Mouse (Mus musculus): ENCODE results near the gene Meox1. TPM values are rescaled to one million over a fixed set of nuclear protein-coding genes. Genes with fewer than 3 reads are reported as not detected.

Gene Meox1
- total RNA-seq, 2 experiments from 2014 or later = 2.9 to 3.6 TPM

- no peak for DNase-seq (ENCODE audit: low spot score in 2 of 2)
Observed at GRCm38 (mm10) chr11:101898328-101898727, 4.2 kb upstream of the Meox1 start.

- DNase-seq (ENCODE audit: low spot score in 2 of 2) = no peak
Observed at GRCm38 (mm10) chr11:101896546-101897361, 2.6 kb upstream of the Meox1 start.

- DNase-seq (ENCODE audit: low spot score in 2 of 2) = no peak
Observed at GRCm38 (mm10) chr11:101893560-101893959, 614 bp downstream of the Meox1 start.

DNA sequence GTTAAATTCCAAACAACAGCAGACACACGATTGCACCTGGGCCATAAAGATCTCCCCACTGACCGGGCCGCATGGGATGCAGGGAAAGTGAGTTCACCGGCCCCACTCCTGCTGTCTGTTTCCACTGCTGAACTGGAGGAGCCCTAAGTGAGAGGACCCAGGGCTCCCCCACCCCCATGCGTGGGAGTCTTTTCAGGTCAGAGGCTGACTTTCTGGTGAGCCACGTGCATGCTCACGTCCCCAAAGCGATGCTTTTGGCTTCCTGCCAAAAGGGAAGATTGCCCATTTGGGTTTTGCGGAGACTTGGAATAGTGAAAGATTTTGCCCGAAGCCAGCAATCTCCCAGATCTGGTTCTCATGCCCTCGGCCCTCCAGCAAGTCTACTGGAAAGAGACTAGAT is 2.7 kb downstream of the Meox1 start:
- DNase-seq (ENCODE audit: low spot score in 2 of 2) = no peak

GRCm38 (mm10) chr11:101889781-101890180 is 4.4 kb downstream of the Meox1 start:
- DNase-seq (ENCODE audit: low spot score in 2 of 2) = no peak

GRCm38 (mm10) chr11:101888820-101889219 is 5.4 kb downstream of the Meox1 start:
- no peak for DNase-seq (ENCODE audit: low spot score in 2 of 2)

DNA sequence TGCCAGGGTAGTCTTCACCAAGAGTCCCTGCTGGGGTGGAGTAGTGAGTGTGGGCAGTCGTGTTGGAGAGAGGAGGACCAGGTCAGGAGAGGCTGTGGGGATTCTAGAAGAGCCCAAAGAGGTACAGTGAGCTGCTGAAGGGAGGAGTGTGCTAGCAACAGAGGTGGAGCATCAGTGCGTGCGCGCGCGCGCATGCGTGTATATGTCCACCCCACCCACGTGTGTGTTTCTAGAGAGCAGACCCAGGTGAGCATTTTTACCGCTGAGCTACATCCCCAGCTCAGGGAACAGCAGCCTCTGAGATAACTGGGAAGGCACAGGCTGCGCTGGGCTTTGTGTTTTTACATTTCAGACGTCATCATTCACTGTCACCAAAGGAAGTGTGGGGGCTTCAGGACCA is 7.7 kb downstream of the Meox1 start:
- DNase-seq (ENCODE audit: low spot score in 2 of 2) = no peak

- DNase-seq (ENCODE audit: low spot score in 2 of 2) = no peak
Observed at GRCm38 (mm10) chr11:101885881-101886319, 8.3 kb downstream of the Meox1 start.

DNA sequence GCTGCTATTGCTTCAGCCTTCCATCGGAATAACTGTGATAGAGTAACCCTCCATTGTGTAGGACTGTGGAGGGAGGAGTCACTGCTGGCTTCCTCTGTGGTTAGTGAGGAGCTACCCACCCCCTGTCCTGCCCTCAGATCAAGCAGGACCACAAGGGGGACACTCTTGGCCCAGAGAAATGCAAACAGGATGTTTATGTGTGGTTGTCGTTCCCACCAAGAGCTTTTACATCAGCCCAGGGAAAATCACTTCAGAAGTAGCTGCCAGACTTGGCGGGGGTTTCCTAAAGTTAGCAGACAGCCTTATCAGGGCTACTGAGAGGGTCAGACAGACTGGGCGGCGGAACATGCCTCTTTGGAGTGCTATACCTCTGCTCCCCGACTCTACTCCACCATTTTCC is 8.9 kb downstream of the Meox1 start:
- no peak for DNase-seq (ENCODE audit: low spot score in 2 of 2)

GRCm38 (mm10) chr11:101883911-101884310 is 10.3 kb downstream of the Meox1 start:
- no peak for DNase-seq (ENCODE audit: low spot score in 2 of 2)

DNA sequence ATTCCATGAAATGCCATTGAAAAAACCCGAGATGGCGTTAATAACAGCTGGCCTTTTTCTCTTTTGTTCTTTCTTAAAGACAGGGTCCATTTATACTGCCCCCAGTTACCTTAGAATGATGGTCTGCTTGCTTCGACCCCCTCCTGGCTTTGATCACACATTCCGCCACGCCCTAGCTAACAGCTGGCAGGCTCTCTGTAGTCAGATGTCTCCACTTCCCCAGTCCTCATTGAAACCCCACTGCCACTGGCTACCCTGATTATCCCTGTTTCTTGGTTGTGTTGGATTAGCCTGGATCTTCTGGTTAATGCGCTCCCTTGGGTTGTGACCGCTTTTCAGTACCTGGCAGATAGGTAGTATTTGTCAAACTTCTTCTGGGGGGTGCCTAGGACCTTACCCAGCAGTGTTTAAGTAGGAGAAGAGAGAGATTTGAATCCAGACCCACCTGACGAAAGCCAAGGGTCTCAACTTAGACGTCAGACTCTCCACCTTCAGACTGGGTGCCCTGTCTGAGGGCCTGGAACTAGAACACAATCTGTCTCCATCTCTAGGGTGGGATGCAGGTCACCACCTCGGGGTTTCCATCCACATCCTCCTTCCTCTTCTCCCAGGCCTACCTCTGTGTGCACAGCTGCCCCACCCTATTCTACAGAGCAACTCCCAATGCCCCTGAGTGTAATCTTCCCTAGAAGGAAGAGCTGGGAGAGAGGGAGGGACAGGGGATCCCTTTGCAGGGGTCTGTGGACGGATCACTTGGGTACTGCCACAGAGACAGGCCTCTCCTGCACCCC is 11.5 kb downstream of the Meox1 start:
- no peak for DNase-seq (ENCODE audit: low spot score in 2 of 2)

- DNase-seq (ENCODE audit: low spot score in 2 of 2) = peak; percentile 35 to 57
Observed at GRCm38 (mm10) chr11:101881604-101882071, 12.5 kb downstream of the Meox1 start.

DNA sequence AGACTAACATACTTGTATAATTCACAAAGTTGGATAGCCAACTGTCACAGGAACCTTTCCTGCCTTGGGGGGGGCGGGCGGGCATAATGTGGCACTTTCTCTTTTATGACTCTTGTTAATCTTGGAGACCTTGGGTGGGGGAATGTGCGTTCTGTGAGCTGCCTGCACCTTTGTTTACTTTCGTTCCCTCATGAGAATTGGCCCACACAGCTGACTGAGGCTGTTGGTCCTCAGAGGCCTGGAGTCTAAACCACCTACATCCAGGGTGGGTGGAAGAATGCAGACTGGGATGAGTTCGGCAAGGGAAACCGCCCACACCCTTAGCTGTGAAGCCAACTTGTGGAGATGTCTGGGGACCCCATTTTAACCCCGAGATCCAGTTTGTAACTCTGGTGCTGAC is 13.0 kb downstream of the Meox1 start:
- DNase-seq (ENCODE audit: low spot score in 2 of 2) = no peak

DNA sequence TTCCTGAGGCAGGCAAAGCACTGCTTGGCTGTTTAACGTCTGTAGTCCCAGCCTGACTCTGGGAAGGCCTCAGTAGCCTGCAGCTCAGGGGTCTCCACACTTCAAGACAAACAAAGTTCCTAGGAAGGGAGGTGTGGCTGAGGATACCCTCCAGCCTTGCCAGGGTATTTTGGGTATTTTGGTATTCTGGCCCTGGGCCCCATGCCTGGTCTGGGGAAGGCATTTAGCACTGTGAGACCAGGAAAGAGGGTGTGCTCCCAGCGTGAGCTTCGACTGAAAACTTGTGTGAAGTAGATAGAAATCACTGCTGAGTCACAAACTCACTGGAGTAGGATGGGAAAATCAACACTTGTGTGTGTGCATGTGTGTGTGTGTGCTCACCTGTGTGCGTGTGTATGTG is 14.5 kb downstream of the Meox1 start:
- no peak for DNase-seq (ENCODE audit: low spot score in 2 of 2)

GRCm38 (mm10) chr11:101878696-101879095 is 15.5 kb downstream of the Meox1 start:
- DNase-seq (ENCODE audit: low spot score in 2 of 2) = no peak

GRCm38 (mm10) chr11:101874978-101875377 is 19.2 kb downstream of the Meox1 start:
- no peak for DNase-seq (ENCODE audit: low spot score in 2 of 2)

DNA sequence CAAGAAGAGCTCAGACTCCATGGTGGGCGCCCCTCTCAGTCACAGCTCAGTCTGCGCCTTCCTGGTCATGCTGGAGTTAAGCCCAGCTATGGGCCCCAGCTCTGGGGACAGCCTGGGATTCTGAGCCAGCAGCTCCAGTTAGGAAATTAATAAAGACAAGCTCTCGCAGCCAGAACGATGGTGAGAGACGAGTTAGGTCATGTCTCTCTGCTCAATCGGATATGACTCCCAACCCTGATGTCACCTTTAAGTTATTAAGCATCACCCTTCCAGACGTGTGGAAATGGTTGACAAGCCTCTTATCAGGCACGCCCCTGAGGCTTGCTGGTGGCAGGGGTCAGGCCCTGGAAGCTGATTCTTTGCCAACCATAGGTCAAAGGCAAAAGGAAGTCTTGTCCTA is 20.3 kb downstream of the Meox1 start:
- no peak for DNase-seq (ENCODE audit: low spot score in 2 of 2)

DNA sequence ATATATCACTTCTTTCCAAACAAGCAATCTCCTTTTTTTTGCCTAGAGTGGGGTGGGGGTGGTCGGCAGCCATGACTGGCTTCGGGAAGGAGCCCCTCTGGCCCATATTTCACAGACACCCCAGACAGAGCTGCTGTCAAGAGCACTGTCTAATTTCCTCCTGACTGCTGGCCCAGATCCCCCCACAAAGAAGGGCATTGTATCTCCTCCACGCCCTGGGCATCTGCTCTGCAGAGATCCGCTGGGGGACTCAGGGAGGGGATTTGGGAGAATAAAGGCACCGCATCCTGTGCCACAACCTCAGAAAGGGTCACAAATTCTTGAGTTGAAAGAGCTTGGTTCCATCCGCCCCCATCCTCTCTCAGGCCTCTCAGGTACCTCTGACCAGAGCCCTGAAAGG is 22.7 kb downstream of the Meox1 start:
- DNase-seq (ENCODE audit: low spot score in 2 of 2) = no peak

GRCm38 (mm10) chr11:101870067-101870765 is 24.0 kb downstream of the Meox1 start:
- peak; percentile 61 to 68 for DNase-seq (ENCODE audit: low spot score in 2 of 2)

DNA sequence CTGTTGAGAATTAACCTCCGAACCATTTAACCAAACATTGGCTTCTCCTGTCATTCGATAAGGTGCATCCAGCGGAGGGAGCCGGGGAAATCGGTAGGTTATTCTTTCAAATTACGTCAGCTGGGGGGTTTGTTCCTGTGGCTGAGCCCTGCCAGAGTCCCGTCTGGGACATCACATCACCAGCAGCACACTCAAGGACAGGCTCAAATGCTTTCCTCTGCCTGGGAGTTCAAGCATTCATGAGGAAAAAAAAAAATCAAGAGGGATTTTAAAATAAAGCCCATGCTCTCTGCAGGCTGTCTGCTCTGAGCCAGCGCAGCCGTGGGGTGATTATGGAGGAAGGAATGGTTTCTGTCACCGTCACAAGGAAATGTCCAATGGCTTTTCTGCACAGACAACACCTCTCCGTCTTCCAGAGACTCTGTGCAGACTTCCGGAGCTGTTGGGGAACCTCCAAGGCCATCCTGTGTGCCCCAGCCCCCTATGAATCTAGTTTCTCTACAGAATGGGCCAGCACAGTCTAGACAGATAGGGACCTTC is 26.6 kb downstream of the Meox1 start:
- DNase-seq (ENCODE audit: low spot score in 2 of 2) = no peak

DNA sequence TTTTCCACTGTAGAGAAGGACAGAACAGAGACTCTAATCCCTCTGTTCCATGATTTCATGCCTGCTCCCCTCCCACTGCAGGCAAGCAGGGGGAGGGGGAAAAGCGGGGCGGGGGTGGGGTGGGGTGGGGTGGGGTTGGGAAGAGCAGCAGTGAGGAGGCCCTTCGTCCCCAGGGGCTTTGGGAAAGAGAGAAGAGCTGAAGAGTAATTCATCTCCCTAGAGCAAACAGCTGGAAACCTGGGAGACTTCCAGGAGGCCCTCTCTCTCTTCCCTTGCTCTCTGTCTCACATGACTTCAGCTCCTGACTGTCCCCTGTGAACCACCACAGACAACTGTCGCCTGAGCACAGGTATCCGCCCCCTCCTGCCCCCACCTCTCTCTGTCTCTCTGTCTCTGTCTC is 35.4 kb downstream of the Meox1 start:
- no peak for DNase-seq (ENCODE audit: low spot score in 2 of 2)
